Mouse (Mus musculus) gastrocnemius, adult 18-20 months (tissue): ENCODE measurements at regions not wholly inside any gene's neighbourhood (a gene's known extent, or its start where the extent isn't known, plus 50 kb on each side); places are given as distances from the start of the nearest gene placed in this dataset.
"Not testable (repeated sequence)": the region's sequence is repeated elsewhere in the genome, so short reads cannot be mapped to it uniquely, and the experiment has no call there.

ENCODE experiments used
- DNase-seq: peaks from one replicate; pipeline ENCODE4 v3.0.0; 2021; ENCODE audit warnings: low spot score

GRCm38 (mm10) chr4:8084954-8085639, 153.7 kb downstream of the Car8 start:
- peak; percentile 14 for DNase-seq

DNA sequence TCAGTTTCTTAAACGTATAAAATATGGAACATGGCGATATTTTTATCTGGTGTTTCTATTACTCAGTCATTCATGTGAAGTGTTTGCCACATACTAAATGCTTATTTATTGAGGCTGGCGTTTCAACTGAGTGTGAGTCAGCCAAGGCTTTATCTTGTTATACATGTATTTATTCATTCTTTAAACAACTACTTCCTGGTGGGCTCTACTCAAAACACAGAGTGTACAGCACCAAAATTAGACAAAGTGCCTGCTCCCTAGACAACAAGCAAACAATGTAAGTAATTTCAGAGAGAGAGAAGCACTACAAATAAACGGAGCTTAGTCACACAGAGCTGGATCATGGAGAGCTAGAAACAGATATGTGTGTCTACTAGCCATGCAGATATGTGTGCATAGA, 159.5 kb downstream of the Car8 start:
- no peak for DNase-seq

- DNase-seq: no peak
Measured at GRCm38 (mm10) chr4:8072989-8073573, 165.8 kb downstream of the Car8 start.

DNA sequence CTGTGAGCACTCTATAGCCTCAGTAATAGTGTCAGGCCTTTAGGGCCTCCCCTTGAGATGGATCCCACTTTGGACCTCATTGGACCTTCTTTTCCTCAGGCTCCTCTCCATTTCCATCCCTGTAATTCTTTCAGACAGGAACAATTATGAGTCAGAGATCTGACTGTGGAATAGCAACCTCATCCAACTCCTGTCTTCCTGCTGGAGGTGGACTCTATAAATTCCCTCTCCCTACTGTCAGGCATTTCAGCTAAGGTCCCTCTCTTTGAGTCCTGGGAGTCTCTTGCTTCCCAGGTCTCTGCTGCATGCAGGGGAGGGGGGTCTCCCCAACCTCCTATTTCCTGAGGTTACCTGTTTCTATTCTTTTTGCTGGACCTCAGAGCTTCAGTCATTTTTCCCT, 168.1 kb downstream of the Car8 start:
- not testable (repeated sequence) for DNase-seq

- DNase-seq: no peak
Measured at GRCm38 (mm10) chr4:8068086-8068485, 170.8 kb downstream of the Car8 start.

GRCm38 (mm10) chr4:8041776-8042175, 197.1 kb downstream of the Car8 start:
- DNase-seq: no peak

GRCm38 (mm10) chr4:8037863-8038262, 201.0 kb downstream of the Car8 start:
- DNase-seq: no peak

DNA sequence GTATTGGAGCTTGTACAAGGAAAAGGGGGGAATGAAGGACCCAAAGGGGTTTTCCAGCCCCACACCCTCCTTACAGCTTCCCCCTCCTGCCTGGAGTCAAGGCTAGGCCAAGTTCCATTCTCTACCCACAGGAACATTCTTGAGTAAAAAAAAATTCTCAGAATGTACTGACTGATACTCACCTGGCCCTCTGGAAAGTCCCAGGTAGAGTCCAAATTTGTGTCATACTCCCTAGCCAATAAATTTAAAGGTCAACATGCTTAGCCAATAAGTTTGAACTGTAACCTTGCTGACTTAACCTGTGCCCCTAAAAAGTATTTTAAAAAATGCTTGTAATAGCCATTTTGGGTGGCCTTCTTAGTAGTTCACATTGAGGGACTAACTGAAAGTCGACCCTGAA, 205.4 kb downstream of the Car8 start:
- not testable (repeated sequence) for DNase-seq

GRCm38 (mm10) chr4:8005155-8005554, 233.7 kb downstream of the Car8 start:
- peak; percentile 2 for DNase-seq

- DNase-seq: no peak
Measured at GRCm38 (mm10) chr4:7997575-7997953, 241.3 kb downstream of the Car8 start.

GRCm38 (mm10) chr4:7996923-7997574, 241.8 kb downstream of the Car8 start:
- no peak for DNase-seq

DNA sequence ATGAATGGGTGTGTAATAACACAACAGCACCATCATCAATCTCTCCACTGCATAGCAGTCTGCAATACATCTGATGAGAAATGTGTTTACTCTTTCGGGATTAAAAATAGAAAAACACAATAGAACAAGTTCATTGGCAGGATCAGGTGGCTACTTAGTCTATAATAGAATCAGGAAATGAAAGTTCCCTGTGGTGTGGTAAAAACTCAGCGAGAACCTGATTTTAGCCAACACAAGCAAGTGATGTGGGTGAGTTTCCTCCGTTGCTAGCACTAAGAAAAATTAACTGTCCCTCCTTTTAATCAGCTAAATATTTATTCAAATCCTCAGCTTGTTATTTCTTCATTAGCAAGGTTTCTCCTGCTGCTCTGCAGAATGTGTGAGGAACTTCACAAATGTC, 245.9 kb downstream of the Car8 start:
- no peak for DNase-seq

DNA sequence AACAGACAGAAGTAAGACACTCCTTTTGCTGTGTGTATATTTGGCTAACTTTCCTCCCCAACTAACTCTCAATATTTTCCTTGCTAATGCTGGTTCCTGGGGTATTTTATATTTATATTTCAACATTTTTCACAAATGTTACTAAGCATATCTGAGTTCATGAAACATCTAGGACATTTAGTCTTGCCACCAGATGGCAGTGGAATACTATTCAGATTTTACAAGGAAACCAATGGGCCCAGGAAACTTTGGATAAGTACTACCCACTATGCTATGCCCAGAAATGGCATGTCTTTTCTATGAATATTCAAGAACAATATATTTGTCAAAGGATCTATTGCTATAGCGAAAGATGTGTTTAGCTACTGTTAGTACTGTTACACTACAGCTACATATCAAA, 251.1 kb downstream of the Car8 start:
- no peak for DNase-seq

DNA sequence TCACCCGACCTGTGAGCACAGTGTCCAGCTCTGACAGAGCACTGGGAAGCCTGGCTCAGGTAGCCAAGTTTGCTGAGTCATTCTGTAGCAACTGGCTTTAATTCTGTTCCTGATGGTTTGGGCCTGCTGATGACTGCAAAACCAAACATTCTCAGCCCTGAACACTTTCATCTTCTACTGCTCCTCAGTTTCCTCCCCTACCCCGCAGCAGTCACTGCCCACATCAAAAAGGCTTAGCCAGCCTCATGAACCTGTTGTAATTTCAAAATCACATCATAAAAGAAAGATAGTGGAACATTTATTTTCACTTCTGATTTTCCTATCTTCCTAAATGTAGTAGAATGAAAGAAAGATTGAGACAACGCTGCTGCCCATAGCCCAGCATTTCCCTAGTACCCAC, 251.5 kb downstream of the Car8 start:
- no peak for DNase-seq

DNA sequence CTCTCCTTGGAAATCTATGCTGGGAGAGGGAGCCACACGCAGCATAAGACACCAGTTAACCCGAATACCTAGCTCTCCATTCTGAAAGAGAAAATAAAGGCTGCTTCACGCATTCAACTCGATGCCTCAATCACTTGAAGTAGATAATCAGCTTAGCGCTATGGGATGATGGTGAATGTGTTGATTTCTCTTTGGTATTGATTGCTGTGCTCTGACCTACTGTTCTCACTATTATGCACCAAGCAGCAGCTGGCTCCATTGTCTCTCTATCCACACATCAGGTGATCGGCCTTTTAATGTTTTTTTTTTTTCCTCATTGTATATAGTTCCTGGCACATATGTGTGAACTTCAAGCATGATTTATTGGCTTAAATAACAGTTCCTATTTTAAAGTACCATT, 254.0 kb downstream of the Car8 start:
- no peak for DNase-seq

DNA sequence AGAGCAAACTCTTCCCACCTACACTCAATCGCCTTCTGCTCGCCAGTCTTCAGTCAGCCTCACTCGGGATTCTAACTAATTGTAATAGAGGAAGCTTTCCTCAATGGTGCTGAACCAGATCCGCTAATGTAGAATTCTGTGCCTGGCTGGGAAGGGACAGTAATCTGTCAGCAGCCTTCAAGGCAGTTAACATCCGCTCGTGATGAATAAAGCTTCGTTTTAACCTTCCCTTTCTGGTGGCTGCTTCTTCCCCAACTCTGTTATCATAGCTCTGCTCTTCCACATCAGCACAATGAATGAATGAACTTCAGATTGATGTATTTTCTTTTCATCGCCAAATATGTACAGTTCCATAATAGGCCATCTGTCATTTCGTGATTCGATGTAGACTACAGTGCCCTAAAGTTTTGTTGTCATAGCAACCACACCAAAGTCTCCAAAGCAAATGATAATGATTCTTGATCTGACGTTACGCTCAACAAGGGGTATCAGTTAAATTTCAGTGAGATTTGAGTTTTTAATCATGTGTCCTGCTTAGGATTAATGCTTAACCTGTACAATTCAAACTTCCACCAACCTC, 259.0 kb downstream of the Car8 start:
- no peak for DNase-seq

GRCm38 (mm10) chr4:7977661-7978444, 261.0 kb downstream of the Car8 start:
- no peak for DNase-seq

DNA sequence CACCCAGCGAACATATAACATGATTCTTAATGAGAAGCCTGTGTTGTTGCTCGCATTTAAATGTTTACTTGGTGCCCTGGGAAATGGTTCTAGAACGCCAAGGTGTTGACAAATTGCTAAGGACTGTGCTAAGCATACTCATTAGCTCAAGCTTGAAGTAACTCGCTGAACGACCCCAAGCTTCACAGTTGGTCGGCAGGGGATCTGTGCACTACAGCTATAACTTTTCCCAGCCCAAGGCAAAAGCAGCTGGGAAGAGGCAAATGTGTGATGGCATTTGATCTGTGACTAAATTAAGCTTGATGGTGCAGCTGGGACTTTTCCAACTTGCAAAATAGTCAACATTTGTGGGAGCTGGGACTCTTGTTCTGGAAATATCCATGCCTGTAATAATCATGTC, 268.6 kb downstream of the Car8 start:
- DNase-seq: no peak

GRCm38 (mm10) chr4:7965663-7966062, 273.2 kb downstream of the Car8 start:
- no peak for DNase-seq

DNA sequence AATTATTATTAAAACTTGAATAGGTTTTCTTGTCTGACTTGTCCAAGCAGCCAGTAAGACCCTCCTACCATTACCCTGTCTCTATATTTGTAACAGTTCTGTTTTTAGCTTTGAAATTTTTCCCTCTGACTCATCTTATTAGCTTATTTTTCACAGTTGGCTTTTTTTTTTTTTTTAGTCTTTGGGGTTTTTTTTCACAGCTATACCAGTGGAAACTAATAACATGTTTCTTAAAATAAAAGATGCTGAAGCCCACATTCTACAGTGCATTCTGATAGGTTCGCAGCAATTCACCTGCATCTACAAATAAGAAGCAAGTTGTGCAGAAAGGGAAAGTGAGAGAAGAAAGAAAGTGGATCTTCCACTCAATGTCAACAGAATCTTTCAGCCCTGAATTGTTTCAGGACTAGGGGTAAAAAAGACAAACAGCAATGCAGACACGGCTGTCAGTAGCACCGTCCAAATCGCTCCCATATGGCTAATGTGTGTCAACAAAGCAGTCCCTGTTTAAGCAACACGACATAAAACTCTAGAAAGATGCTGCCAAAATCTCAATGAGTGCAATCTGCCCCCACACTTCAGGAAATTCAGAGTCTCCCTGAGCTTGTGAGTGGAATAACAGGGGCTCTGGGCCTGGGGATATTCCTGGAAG, 277.2 kb downstream of the Car8 start:
- no peak for DNase-seq

- DNase-seq: no peak
Measured at GRCm38 (mm10) chr4:7960335-7960734, 278.5 kb downstream of the Car8 start.
